Mouse (Mus musculus): ENCODE measurements around the gene Olfr821.

DNA sequence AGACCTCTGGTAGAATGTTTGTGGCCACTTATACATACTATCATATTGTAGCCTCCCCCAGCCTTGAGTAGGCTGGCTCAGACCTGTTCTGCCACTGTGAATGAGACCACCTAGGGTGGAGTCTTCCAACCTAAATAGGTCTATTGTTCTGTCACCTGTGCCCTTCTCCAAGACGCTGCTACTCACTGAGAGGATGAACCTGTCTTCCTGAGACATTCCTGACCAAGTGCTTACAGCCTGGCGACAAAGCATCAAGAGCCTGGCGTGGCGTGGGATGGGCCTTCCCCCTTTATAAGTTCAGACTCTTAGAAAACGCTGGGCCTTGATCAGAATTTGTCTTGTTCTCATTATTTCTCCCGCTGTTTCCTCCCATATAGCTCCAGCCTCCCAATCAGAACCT lies 6.9 kb downstream of the Olfr821 start:
- TF ChIP-seq HCFC1 (IDR thresholded peaks at IDR 0.05; ENCODE audit: borderline replicate concordance, insufficient read depth, low read length) = no peak
- no peak for TF ChIP-seq ZC3H11A (IDR thresholded peaks at IDR 0.05; ENCODE audit: borderline replicate concordance, low read depth, low read length)
- no peak for TF ChIP-seq ZNF384 (IDR thresholded peaks at IDR 0.05; ENCODE audit: low read depth, low read length)
- no peak for TF ChIP-seq CHD2 (IDR thresholded peaks at IDR 0.05; ENCODE audit: low read depth, low read length)
